Mouse (Mus musculus): ENCODE measurements around the gene Gpr174. TPM values are rescaled to one million over a fixed set of nuclear protein-coding genes. Genes with fewer than 3 reads are reported as not detected.
A peak's percentile ranks its signal among the peaks of the same experiment; 100 is the strongest.
"Not testable (repeated sequence)": the region's sequence is repeated elsewhere in the genome, so short reads cannot be mapped to it uniquely, and the experiment has no call there.

Gpr174 gene
- polyA plus RNA-seq, 1 experiment = 3.9 TPM

DNA sequence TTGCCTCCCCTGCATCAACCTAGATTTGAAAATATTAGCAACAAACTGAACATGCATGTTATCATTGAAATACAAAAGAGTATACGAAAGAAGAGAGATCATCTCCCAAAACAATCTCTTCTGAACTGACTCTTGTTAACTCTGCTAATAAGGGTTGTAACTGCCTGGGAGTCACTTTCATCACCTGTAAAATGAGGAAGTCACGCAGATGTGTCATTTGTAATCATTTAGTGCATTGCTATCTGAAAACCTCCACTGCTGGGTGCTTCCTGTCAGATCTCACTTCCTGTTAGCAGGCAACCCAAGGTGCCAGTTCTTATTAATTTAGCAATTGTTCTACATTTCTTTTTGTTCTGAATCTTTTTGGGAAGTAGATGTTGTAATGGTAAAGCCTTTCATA, 5.3 kb upstream of the Gpr174 start:
- peak; percentile 7 for DNase-seq
- Histone ChIP-seq H3K4me1 (replicated peaks; ENCODE audit: control insufficient read depth, insufficient read depth, low read length) (peaks cover 2% of the 10 kb centered on the region), H3K4me3 (ENCODE audit: control insufficient read depth, insufficient read depth, low read length) (no peak overlapping the region), H3K27me3 (ENCODE audit: control insufficient read depth, insufficient read depth, low read length) (no peaks in the 10 kb centered on the region), H3K36me3 (ENCODE audit: control insufficient read depth, insufficient read depth, low read length) (no peaks in the 10 kb centered on the region), H3K27ac (ENCODE audit: control insufficient read depth, insufficient read depth, low read length) (no peak overlapping the region)
- 13% methylated on average over 2 of the region's 2 CpGs for WGBS
- TF ChIP-seq POLR2A (IDR thresholded peaks at IDR 0.05; ENCODE audit: control insufficient read depth, extremely low read depth, insufficient read depth, low read length, poor library complexity) (no peak), CTCF (IDR thresholded peaks at IDR 0.05; ENCODE audit: borderline replicate concordance, control insufficient read depth, extremely low read depth, insufficient read depth, low read length, poor library complexity) (no peak)

DNA sequence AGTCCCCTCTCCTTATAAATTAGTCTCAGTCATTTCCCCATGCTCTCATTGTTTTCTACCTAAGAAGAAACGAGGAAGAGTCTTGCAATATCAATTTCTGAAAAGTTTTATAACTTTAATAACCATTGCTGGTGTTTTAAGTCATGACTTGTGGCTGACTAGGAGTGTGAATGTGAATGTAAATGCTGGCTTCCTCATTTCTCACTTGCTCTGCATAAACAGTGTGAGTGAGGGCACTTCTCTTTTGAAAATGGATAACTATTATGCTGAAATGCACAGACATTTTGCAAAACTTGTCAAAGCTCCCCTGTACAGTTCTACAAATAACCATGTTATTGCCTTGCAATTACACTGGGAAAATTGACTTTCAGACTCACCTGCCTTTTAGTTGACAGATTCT, 8.9 kb downstream of the Gpr174 start:
- H3K4me3 ChIP-seq (ENCODE audit: control insufficient read depth, insufficient read depth, low read length) = no peak overlapping the region
- H3K27ac ChIP-seq (ENCODE audit: control insufficient read depth, insufficient read depth, low read length) = no peak overlapping the region
- no peaks in the 10 kb centered on the region for H3K4me1 ChIP-seq (replicated peaks; ENCODE audit: control insufficient read depth, insufficient read depth, low read length)
- WGBS = 24% methylated on average over 1 of the region's 1 CpGs
- TF ChIP-seq CTCF (IDR thresholded peaks at IDR 0.05; ENCODE audit: borderline replicate concordance, control insufficient read depth, extremely low read depth, insufficient read depth, low read length, poor library complexity) (no peak), POLR2A (IDR thresholded peaks at IDR 0.05; ENCODE audit: control insufficient read depth, extremely low read depth, insufficient read depth, low read length, poor library complexity) (no peak)
- DNase-seq = no peak
- no peaks in the 10 kb centered on the region for H3K27me3 ChIP-seq (ENCODE audit: control insufficient read depth, insufficient read depth, low read length)
- H3K36me3 ChIP-seq (ENCODE audit: control insufficient read depth, insufficient read depth, low read length) = no peaks in the 10 kb centered on the region

DNA sequence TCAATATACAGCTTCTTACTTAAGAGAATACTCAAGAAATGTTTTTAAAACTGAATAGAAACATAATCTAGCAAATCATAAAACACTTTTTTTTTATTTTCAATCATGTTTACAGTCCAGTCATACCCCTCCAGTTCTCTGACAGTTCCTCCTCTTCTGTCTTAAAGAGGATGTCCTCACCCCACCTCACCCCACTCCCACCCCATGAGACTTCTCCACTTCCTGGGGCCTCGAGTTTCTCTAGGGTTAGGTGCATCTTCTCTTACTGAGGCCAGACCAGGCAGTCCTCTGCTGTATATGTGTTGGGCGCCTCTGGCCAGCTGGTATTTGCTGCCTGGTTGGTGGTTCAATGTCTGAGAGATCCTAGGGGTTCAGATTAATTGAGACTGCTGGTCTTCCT, 21.9 kb downstream of the Gpr174 start:
- Histone ChIP-seq H3K4me1 (replicated peaks; ENCODE audit: control insufficient read depth, insufficient read depth, low read length) (peaks cover 4% of the 10 kb centered on the region; the same call in 1 of the 2 replicates), H3K36me3 (ENCODE audit: control insufficient read depth, insufficient read depth, low read length) (no peaks in the 10 kb centered on the region), H3K27ac (ENCODE audit: control insufficient read depth, insufficient read depth, low read length) (no peak overlapping the region), H3K27me3 (ENCODE audit: control insufficient read depth, insufficient read depth, low read length) (no peaks in the 10 kb centered on the region), H3K4me3 (ENCODE audit: control insufficient read depth, insufficient read depth, low read length) (no peak overlapping the region)
- TF ChIP-seq CTCF (IDR thresholded peaks at IDR 0.05; ENCODE audit: borderline replicate concordance, control insufficient read depth, extremely low read depth, insufficient read depth, low read length, poor library complexity) (no peak), POLR2A (IDR thresholded peaks at IDR 0.05; ENCODE audit: control insufficient read depth, extremely low read depth, insufficient read depth, low read length, poor library complexity) (no peak)
- no peak for DNase-seq
- WGBS = 41% methylated on average over 2 of the region's 2 CpGs

DNA sequence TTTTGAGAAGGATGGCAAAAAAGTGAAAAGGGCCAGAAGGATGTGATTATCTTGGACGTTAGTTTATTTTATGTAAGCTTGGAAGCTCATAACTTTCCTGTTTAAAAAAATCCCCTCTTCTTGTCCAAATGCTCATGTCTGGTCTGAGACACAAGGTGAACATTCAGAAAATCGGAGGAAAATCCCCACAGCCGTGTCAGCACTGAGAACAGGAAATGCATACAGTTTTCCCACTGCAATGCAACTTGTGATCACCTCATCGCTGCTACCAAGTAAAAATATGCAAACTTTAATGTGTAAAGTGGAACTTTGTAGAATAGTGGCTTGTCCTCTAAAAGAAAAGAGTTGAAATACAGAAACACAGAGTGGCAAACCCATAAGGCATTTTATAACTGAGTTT, 28.5 kb downstream of the Gpr174 start:
- no peak for DNase-seq
- Histone ChIP-seq H3K27me3 (ENCODE audit: control insufficient read depth, insufficient read depth, low read length) (no peaks in the 10 kb centered on the region), H3K4me1 (replicated peaks; ENCODE audit: control insufficient read depth, insufficient read depth, low read length) (no peaks in the 10 kb centered on the region), H3K4me3 (ENCODE audit: control insufficient read depth, insufficient read depth, low read length) (no peak overlapping the region), H3K36me3 (ENCODE audit: control insufficient read depth, insufficient read depth, low read length) (no peaks in the 10 kb centered on the region), H3K27ac (ENCODE audit: control insufficient read depth, insufficient read depth, low read length) (no peak overlapping the region)
- 77% methylated on average over 4 of the region's 4 CpGs for WGBS
- TF ChIP-seq POLR2A (IDR thresholded peaks at IDR 0.05; ENCODE audit: control insufficient read depth, extremely low read depth, insufficient read depth, low read length, poor library complexity) (no peak), CTCF (IDR thresholded peaks at IDR 0.05; ENCODE audit: borderline replicate concordance, control insufficient read depth, extremely low read depth, insufficient read depth, low read length, poor library complexity) (no peak)

DNA sequence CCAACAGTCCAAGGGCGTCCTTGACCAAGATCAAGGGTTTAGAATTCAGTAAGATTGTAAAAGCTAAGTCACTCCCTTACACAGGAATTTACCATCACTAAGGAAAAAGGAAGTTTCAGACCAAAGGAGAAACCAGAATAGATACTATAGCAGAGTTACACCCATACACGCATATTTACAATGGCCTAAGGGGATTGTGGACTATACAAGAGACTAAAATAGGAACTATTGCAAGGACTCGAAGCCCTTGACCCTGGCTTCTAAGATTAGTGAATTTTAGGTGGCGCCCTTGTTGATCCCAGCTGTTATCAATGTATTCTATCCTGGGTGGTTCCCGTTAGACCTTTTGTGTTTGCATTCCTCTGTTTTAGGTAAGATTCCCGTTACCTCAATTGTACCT, 42.2 kb downstream of the Gpr174 start:
- not testable (repeated sequence) for H3K4me3 ChIP-seq (ENCODE audit: control insufficient read depth, insufficient read depth, low read length); H3K27me3 ChIP-seq (ENCODE audit: control insufficient read depth, insufficient read depth, low read length); DNase-seq; H3K36me3 ChIP-seq (ENCODE audit: control insufficient read depth, insufficient read depth, low read length); H3K4me1 ChIP-seq (replicated peaks; ENCODE audit: control insufficient read depth, insufficient read depth, low read length); H3K27ac ChIP-seq (ENCODE audit: control insufficient read depth, insufficient read depth, low read length)
- WGBS = 91% methylated on average over 6 of the region's 6 CpGs

DNA sequence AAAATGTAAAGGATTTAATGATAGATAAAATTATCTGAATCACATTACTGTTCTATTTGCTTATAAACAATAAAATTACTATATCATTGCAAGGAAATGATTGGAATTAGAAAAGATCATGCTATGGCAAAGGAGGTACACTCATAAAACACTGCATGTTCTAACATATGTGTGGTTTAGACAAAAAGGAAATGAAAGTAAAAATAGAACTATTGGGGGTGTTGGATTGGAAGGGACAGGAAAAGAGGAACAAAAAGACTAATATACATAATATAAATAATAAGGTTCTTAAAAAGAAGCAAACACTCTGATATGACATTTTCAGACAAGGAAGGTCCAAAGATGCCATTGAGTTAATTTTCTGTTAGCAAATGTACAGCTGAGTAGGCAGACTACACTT, 43.1 kb downstream of the Gpr174 start:
- Histone ChIP-seq H3K27ac (ENCODE audit: control insufficient read depth, insufficient read depth, low read length) (no peak overlapping the region), H3K4me3 (ENCODE audit: control insufficient read depth, insufficient read depth, low read length) (no peak overlapping the region)
- TF ChIP-seq POLR2A (IDR thresholded peaks at IDR 0.05; ENCODE audit: control insufficient read depth, extremely low read depth, insufficient read depth, low read length, poor library complexity) (no peak), CTCF (IDR thresholded peaks at IDR 0.05; ENCODE audit: borderline replicate concordance, control insufficient read depth, extremely low read depth, insufficient read depth, low read length, poor library complexity) (no peak)

DNA sequence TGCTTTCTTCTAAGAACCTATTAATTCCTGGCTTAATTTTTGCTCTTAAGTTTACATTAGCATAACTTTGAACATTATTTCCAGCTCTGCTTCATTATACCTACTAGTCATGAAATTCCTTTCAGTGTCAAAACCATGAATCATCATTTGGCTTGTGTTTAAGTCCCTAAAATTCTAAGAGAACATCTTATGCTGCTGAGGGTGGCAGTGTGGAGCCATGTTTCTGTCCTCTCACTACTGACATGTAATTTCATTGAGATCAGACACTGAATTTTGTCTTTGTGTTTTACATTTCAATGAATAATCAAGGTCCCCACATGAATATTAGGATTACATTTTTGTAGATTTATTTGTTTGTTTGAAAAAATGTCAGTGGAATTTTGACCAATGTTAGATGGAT, 50.8 kb downstream of the Gpr174 start:
- no peak for DNase-seq
- TF ChIP-seq CTCF (IDR thresholded peaks at IDR 0.05; ENCODE audit: borderline replicate concordance, control insufficient read depth, extremely low read depth, insufficient read depth, low read length, poor library complexity) (no peak), POLR2A (IDR thresholded peaks at IDR 0.05; ENCODE audit: control insufficient read depth, extremely low read depth, insufficient read depth, low read length, poor library complexity) (no peak)
- Histone ChIP-seq H3K27ac (ENCODE audit: control insufficient read depth, insufficient read depth, low read length) (no peak overlapping the region), H3K4me1 (replicated peaks; ENCODE audit: control insufficient read depth, insufficient read depth, low read length) (no peaks in the 10 kb centered on the region), H3K27me3 (ENCODE audit: control insufficient read depth, insufficient read depth, low read length) (no peaks in the 10 kb centered on the region), H3K4me3 (ENCODE audit: control insufficient read depth, insufficient read depth, low read length) (no peak overlapping the region), H3K36me3 (ENCODE audit: control insufficient read depth, insufficient read depth, low read length) (no peaks in the 10 kb centered on the region)

More for the DNA sequence above, 43.1 kb downstream of the Gpr174 start:
- H3K4me1 ChIP-seq (replicated peaks; ENCODE audit: control insufficient read depth, insufficient read depth, low read length) = no peaks in the 10 kb centered on the region
- no peaks in the 10 kb centered on the region for H3K36me3 ChIP-seq (ENCODE audit: control insufficient read depth, insufficient read depth, low read length)
- H3K27me3 ChIP-seq (ENCODE audit: control insufficient read depth, insufficient read depth, low read length) = no peaks in the 10 kb centered on the region
- DNase-seq = no peak
